In genomic region chr1:72825286-72825685, GRCm38 (mm10) we compare ENCODE assay signal across 9 mouse cellular contexts. TPM values are rescaled to one million over a fixed set of nuclear protein-coding genes. Genes with fewer than 3 reads are reported as not detected.
DNase-seq lines count a peak whose midpoint lies in the region; ATAC-seq and TF ChIP-seq lines count a peak whose summit lies in the region.
"Had no signal": no experiment of that assay in that cellular context is flagged by ENCODE, and none has a peak within 500 bp of the region (broad histone marks: within the 10 kb centered on the region; RNA-seq: fewer than 3 reads in every experiment).

No protein-coding gene starts in this region.

- no peak overlapping the region for H3K27ac ChIP-seq in heart, embryonic 12.5 days (ENCODE audit: poor library complexity, severe bottlenecking)
- H3K27ac ChIP-seq in hindbrain, embryonic 11.5 days (ENCODE audit: low read depth, low read length) = peak overlapping the region; percentile 81
- H3K27ac ChIP-seq in midbrain, embryonic 12.5 days (replicated peaks) = peak overlapping the region; percentile 94

- TF ChIP-seq CTCF in brain, embryonic 14.5 days (IDR thresholded peaks at IDR 0.05; ENCODE audit: borderline replicate concordance, extremely low read depth, insufficient read depth, insufficient read length) = no peak

- DNase-seq in heart, postnatal 25 days (ENCODE audit: low spot score) = no peak
- peak; percentile 60 for DNase-seq in brain, embryonic 14.5 days (ENCODE audit: low read depth)
- peak; percentile 61 for DNase-seq in hindbrain, embryonic 11.5 days (ENCODE audit: low spot score)
- DNase-seq in MN1 (ENCODE audit: low spot score) = no peak
- DNase-seq in urinary bladder, adult 2 months (ENCODE audit: low spot score) = no peak
- no peak for DNase-seq in right cerebral cortex, postnatal 14 days

- H3K9me3 ChIP-seq in heart, embryonic 12.5 days (replicated peaks) = no peaks in the 10 kb centered on the region
- H3K9me3 ChIP-seq in hindbrain, embryonic 11.5 days (ENCODE audit: control insufficient read depth, low read length) = no peaks in the 10 kb centered on the region
- H3K9me3 ChIP-seq in midbrain, embryonic 12.5 days = no peaks in the 10 kb centered on the region

- H3K4me2 ChIP-seq in heart, embryonic 12.5 days = peak overlapping the region; percentile 97
- peak overlapping the region; percentile 96 for H3K4me2 ChIP-seq in hindbrain, embryonic 11.5 days (replicated peaks; ENCODE audit: low read depth, low read length)
- peak overlapping the region; percentile 91 for H3K4me2 ChIP-seq in midbrain, embryonic 12.5 days (replicated peaks)

- ATAC-seq in heart, embryonic 12.5 days (ENCODE audit: insufficient number of reproducible peaks, low FRiP score) = no peak
- no peak for ATAC-seq in hindbrain, embryonic 11.5 days (ENCODE audit: low FRiP score)
- no peak for ATAC-seq in midbrain, embryonic 12.5 days (ENCODE audit: low FRiP score, low read depth)

- no peak for TF ChIP-seq POLR2A in brain, embryonic 14.5 days (IDR thresholded peaks at IDR 0.05; ENCODE audit: borderline replicate concordance, extremely low read depth, insufficient read depth, insufficient read length, poor library complexity, severe bottlenecking)

- 0 out of 2 replicates have a peak, but pooled peaks cover 3% of the 10 kb centered on the region for H3K27me3 ChIP-seq in heart, embryonic 12.5 days (replicated peaks)
- no peaks in the 10 kb centered on the region for H3K27me3 ChIP-seq in hindbrain, embryonic 11.5 days (ENCODE audit: control insufficient read depth, insufficient read depth, low read length)
- H3K27me3 ChIP-seq in midbrain, embryonic 12.5 days = peaks cover 10% of the 10 kb centered on the region; the same call in 1 of the 2 replicates

- 1% methylated on average over 20 of the region's 20 CpGs for WGBS in heart, embryonic 12.5 days
- 2% methylated on average over 20 of the region's 20 CpGs for WGBS in hindbrain, embryonic 11.5 days
- under 1% methylated on average over 20 of the region's 20 CpGs for WGBS in midbrain, embryonic 12.5 days

- peak overlapping the region; percentile 74 for H3K9ac ChIP-seq in heart, embryonic 12.5 days
- peak overlapping the region; percentile 86 for H3K9ac ChIP-seq in hindbrain, embryonic 11.5 days (ENCODE audit: low read depth, low read length)
- H3K9ac ChIP-seq in midbrain, embryonic 12.5 days (replicated peaks) = peak overlapping the region; percentile 94

- peak overlapping the region; percentile 59 for H3K4me3 ChIP-seq in heart, embryonic 12.5 days
- peak overlapping the region; percentile 83 for H3K4me3 ChIP-seq in hindbrain, embryonic 11.5 days (ENCODE audit: low read depth, low read length)
- peak overlapping the region; percentile 88 for H3K4me3 ChIP-seq in midbrain, embryonic 12.5 days

- intact Hi-C loops in heart, postnatal 25 days (cut with DNase I) = no loop called here

- H3K36me3 ChIP-seq in heart, embryonic 12.5 days = no peaks in the 10 kb centered on the region
- H3K36me3 ChIP-seq in hindbrain, embryonic 11.5 days (ENCODE audit: control insufficient read depth, insufficient read depth, low read length) = no peaks in the 10 kb centered on the region
- peaks cover 16% of the 10 kb centered on the region for H3K36me3 ChIP-seq in midbrain, embryonic 12.5 days

- peaks cover 35% of the 10 kb centered on the region for H3K4me1 ChIP-seq in heart, embryonic 12.5 days (replicated peaks)
- peaks cover 4% of the 10 kb centered on the region for H3K4me1 ChIP-seq in hindbrain, embryonic 11.5 days (replicated peaks; ENCODE audit: control insufficient read depth, insufficient read depth, low read length)
- peaks cover 40% of the 10 kb centered on the region for H3K4me1 ChIP-seq in midbrain, embryonic 12.5 days

RNA-seq across cellular contexts. Expression of gene Igfbp2, which starts 1.0 kb away (rescaled TPM):
- polyA plus RNA-seq in heart, embryonic 12.5 days (2016; fragmentation: Nextera tagmentation; extraction: Ambion mirVana) = 91.7 and 93.5 TPM in 2 replicates
- total RNA-seq in heart, postnatal 25 days (2021) = not detected
- 328 and 384 TPM in 2 replicates for polyA plus RNA-seq in brain, embryonic 14.5 days (2012; rRNA removed)
- 521 and 561 TPM in 2 replicates for polyA plus RNA-seq in hindbrain, embryonic 11.5 days (2014; fragmentation: Nextera tagmentation; extraction: Ambion mirVana)
- 548 and 637 TPM in 2 replicates for polyA plus RNA-seq in midbrain, embryonic 12.5 days (2016; fragmentation: Nextera tagmentation; extraction: Ambion mirVana)
- polyA plus RNA-seq in urinary bladder, adult 2 months (2012; rRNA removed) = 874 and 1,097 TPM in 2 replicates
- total RNA-seq: MEL had no signal

RNA-seq across cellular contexts. Expression of gene Igfbp5, which starts 49.4 kb away (rescaled TPM):
- 179 and 184 TPM in 2 replicates for polyA plus RNA-seq in heart, embryonic 12.5 days (2016; fragmentation: Nextera tagmentation; extraction: Ambion mirVana)
- total RNA-seq in heart, postnatal 25 days (2021) = 100 to 1,000 TPM; 112 to 149 TPM
- polyA plus RNA-seq in brain, embryonic 14.5 days (2012; rRNA removed) = 31.0 and 73.8 TPM in 2 replicates
- 28.1 and 34.8 TPM in 2 replicates for polyA plus RNA-seq in hindbrain, embryonic 11.5 days (2014; fragmentation: Nextera tagmentation; extraction: Ambion mirVana)
- 31.1 and 41.2 TPM in 2 replicates for polyA plus RNA-seq in midbrain, embryonic 12.5 days (2016; fragmentation: Nextera tagmentation; extraction: Ambion mirVana)
- 58.6 and 85.5 TPM in 2 replicates for polyA plus RNA-seq in urinary bladder, adult 2 months (2012; rRNA removed)
- total RNA-seq: MEL had no signal

Comparison
In these comparisons a context has a peak if more than half of its experiments do, and no peak if none do; other contexts are left out.
1. DNase-seq: peak in brain, embryonic 14.5 days (single experiment) and hindbrain, embryonic 11.5 days (single experiment); none in heart, postnatal 25 days (single experiment), MN1 (single experiment), urinary bladder, adult 2 months (single experiment) and right cerebral cortex, postnatal 14 days (single experiment).
2. Peak in every context shown above with its lines, with median percentiles within 50 percentile points of each other: H3K4me2 ChIP-seq, H3K4me3 ChIP-seq and H3K9ac ChIP-seq.